Mouse (Mus musculus) pancreas, adult 10 weeks (tissue): ENCODE data around the gene Grin1. TPM values are rescaled to one million over a fixed set of nuclear protein-coding genes. Genes with fewer than 3 reads are reported as not detected.

Source experiments
- polyA plus RNA-seq: library from polyadenylated mRNA; stranded (reverse); fragments of 350-450 nt; fragmentation: Illumina TruSeq; extraction: RNeasy Lipid Tissue Mini Kit (QIAGEN cat#74804); gene quantifications from one replicate; pipeline ENCODE4 v1.2.3, GENCODE M21; 2015; ENCODE audit warnings: low read depth, low replicate concordance; ENCODE audit not compliant: insufficient read depth

Gene Grin1
- 1.8 TPM for polyA plus RNA-seq

DNA sequence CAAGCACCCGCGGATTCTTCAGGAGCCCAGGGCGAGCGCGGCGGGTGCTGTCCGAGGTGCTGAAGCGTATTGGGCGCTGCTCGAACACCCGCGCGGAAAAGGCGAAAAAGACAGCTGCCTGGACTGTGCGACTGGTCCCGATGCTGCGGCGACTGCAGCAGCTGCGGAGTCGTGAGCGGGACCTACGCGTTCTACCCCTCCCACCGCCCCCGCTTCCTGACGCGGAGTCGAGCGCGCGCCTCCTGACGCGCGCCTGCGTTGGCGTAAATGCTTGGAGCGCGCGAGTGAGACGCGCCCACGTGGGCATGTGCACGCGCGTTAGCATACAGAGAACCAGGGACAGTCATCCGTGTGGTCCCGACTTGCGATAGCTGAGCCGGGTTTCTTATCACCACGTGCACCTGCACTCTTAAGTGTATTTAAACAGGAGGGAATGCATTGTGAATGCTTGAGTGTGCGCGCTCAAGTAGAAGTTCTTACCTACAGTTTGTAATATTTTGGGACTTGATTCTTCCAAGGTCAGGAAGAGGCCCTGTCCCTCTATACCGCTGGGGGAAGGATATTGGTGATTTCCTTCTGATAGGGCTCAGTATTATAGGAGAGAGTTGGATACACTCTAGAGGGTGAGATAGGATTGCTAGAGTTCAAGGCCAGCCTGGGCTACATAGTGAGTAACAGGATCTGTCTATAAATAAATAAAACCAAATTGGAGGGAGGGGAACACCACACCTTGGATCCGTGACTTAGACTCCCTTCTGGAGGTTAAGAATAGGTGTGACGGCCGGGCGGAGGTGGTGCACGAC is at the start of gene Grin1:
Grin1 (minus strand) TSS at position 217 of the 803 bp plus-strand sequence.

DNA sequence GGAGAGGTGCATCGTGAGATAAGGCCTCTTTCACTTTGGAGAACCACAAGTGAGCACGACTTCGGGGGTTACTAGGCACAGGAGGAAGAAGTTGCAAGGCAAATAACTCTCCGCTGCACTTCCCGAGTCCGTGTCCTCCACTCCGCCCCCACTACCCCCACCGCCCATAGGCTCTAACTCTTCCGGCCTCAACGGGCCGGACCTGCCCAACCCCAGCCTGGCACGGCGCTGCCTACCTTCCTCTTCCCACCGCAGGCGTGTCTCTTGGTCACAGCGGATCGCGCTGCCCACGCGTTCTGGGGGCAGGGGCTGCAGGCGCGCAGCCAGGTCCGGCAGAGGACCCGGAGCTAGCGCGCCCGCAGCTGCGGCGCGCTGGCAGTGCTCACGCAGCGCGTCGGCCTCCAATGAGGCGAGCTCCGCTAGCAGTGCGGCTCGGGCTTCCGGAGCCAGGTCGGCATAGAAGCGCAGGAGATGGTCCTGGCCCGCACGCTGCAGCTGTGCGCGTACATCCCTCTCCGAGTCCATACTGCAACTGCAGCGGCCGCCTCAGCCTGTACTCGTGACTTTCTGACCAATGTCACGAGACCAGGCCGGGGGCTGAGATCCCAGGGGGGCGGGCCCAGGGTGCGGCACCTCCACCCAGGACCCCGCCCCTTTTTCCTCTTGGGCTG is 46.2 kb upstream of the Grin1 start, which contains the start of gene Uap1l1:
Uap1l1 (minus strand) TSS at position 592 of the 671 bp plus-strand sequence.

DNA sequence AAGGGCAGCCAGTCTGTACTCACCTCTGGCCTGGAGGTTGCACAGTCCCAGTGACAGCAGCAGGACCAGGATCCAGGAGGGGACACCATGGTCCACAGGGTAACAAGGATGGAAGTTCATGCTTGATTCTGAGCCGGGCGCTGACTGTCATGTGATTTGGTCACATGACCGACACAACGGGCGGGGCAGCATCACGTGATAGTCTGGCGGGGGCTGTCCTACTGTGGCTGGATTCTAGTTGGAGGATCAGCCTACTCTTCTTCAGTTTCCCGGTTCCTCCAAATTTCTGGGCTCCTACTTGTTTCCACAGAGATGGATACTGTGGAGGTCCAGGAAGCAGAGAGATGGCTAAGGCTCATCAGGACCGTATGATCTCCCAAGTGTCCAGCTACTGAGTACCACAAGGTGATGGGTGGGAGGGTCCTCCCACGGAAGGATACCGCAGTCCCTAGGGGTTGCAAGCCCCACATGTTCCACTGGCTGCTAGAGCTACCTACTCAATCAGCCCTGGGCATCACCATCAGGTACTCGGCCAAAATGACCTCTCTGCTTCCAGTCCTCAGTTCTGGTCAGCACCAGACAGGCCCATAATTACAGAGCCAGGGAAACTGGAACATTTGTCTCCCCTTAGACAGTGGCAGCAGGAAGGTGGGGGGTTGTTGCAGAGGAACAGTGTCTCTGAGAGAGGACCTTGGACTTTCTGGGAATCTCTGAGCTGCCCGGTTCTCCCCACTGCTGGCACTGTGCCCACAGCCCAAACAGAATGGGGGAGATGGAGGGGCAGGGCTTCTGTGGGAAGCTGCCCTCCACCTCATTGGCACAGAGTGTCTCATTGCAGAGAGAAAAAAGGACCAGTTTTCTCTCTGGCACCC is 37.5 kb upstream of the Grin1 start, which contains the start of gene Dpp7:
Dpp7 (minus strand) TSS at position 152 of the 872 bp plus-strand sequence.

DNA sequence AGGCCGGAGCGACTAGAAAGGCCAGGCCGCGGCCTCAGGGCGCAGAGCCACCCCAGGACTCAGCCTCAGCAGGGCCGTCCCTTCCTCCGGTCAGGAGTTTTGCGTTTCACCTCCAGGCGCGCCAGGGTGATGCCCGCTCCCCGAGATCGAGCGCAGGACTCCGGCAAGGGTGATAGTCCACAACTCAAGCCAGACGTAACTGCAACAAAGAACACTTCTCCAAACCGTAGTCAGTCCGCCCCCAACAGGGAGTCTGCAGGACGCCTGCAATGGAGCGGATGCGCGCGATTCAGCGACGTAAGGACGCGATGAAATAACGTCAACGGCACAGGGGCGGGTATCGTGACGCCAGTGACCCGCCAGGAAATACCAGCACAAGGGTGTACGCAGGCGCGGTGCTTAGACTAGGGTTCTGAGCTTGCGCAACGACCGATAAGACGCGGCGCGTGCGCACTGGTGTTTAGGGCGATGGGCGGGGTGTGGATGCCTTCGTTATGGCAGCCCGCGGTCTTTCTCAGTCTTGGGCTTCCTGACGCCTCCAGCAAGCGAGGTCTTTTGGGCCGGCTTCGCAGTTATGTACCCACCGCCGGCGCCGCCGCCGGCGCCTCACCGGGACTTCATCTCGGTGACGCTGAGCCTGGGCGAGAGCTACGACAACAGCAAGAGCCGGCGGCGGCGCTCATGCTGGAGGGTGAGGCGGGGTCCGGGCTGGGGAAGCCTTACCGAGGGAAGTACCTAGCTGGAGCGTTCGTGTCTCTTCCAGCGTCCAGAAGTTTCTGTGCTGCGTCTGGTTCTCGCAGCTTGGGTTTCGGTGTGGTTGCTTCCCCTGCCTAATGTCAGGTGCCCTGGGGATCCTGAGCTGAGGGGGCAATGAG is 13.5 kb upstream of the Grin1 start, which contains the start of gene Man1b1:
Man1b1 (plus strand) TSS at position 53 of the 875 bp plus-strand sequence.

DNA sequence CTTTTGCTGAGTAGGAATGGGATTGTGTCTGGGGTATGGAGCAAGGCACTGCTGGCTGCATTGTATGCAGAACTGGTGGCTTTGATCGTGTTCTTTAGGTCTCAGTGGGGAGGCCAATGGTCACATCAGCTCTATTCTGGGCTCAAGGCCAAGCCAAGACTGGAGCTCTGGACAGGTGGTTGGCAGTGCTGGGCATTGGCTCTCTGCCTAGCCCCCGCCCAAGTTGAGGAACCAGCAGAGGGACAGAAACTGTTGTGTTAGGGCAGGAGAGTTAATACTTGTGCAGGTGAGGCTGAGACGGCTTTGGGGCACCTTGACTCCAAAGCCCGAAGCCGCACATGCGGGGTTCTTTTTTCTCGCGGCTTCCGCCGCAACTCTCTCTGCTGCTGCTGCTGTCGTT is 29.3 kb downstream of the Grin1 start, which contains the start of gene Lrrc26:
Lrrc26 (plus strand) TSS at position 265 of the 400 bp plus-strand sequence.

DNA sequence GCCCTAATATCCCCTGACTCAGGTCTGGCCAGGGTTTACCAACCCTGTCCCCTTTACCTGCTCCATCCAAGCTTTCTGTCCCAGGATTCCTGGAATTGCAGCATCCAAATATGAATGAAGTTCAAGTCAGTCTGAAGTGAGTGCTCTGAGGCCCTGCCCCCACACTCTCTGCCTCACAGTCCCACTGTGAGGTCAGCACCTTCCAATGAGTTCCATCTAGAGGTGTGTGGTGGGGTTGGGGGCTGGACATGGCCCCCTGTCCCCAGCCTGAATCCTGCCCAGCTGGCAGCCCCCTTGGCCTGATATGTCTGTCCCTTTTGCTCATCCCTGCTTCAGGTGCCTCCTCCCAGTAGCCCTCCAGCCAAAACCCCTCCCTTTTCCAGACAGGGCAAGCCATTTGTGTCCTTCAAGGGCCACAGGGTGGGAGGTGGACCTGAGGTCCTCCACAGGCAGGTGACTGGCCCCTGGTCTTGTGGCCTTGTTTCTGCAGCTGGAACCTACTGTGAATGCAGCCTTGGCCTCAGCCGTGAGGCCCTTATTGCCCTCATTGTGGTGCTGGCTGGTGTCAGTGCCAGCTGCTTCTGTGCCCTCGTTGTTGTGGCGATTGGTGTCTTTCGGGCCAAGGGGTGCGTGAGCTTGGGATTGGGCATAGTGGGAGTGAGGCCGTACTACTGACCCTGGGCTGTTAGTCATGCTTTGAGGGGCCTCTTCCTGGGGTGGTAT is 30.9 kb downstream of the Grin1 start, which contains the start of gene Tmem210:
Tmem210 (plus strand) TSS at position 219 of the 723 bp plus-strand sequence.

DNA sequence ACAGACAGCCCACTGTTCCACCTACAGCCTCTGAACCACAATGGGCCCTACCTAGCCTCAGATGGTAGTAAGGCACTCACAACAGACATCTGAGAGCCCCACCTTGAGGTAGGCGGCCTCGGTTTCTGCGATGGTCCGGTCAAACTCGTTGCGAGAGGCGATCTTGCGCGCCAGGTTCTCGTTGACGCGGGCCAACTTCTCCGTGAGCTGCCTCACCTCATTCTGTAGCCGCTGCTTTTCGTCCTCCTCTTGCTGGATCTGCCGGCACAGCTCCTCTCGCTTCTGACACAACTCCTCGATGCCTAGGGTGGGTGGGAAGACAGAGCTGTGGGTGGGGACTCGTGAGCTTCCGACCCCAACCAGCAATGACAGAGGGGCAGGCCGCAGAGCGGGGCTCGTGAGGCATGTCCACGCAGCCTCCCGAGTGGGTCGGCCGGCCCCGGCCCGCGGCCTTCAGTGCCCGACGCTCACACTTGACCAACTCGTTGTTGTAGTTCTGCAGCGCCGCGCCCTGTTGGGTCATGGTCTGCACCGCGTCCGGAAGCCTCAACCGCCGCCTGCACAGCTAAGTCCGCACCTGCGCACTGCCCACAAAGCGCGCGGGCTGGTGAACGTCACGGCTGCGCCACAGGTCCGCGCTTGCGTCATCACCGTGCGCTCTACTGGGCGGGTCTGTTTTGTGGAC is 47.0 kb downstream of the Grin1 start, which contains the start of the genes Ssna1 and Anapc2:
Ssna1 (minus strand) TSS at position 612 of the 685 bp plus-strand sequence.
Anapc2 (plus strand) TSS at position 652 of the 685 bp plus-strand sequence.

DNA sequence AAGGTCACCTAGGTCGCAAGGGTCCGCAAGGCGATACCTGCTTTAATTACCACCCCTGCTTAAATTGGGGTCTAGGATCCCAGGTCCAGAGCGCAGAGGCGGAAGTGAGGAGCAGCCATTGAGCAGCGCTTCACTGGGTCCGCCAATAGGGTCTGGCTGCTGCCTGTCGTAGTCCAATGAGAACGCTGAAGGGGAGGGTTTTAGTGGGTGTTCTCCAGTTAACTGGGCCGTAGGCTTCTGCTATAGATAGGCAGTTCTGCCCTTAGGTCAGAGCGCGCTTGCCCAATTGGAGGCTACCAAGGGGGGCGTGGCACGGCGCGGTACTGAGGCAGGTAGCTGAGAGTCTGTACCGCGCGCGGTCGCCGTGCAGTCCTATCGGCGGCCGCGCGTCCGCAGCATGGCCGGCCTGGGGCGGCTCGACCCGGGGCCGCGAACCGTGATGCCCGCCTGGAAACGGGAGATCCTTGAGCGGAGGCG is 56.7 kb downstream of the Grin1 start, which contains the start of gene Tprn:
Tprn (plus strand) TSS at position 328 of the 477 bp plus-strand sequence.

DNA sequence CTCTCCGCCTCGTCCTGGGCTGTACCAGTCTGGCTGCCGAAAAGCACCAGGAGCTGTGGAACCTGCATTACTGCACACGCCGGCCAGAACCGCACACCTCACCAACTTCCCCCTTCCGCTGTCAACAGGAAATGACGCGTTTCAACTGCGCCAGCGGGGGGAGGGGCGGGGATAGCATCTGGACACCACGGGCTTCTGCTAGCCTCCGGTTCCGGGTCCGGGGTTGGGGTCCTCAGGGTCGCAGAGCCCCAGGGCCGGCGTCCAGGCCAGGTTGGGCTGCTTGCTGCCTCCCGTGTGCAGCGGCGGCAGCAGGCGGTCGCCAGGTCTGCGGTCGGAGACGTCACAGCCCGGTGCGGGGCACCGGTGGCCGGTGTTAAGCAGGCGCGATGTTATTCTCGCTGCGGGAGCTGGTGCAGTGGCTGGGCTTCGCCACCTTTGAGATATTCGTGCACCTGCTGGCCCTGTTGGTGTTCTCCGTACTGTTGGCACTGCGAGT is 63.7 kb downstream of the Grin1 start, which contains the start of gene Tmem203:
Tmem203 (plus strand) TSS at position 156 of the 496 bp plus-strand sequence.

DNA sequence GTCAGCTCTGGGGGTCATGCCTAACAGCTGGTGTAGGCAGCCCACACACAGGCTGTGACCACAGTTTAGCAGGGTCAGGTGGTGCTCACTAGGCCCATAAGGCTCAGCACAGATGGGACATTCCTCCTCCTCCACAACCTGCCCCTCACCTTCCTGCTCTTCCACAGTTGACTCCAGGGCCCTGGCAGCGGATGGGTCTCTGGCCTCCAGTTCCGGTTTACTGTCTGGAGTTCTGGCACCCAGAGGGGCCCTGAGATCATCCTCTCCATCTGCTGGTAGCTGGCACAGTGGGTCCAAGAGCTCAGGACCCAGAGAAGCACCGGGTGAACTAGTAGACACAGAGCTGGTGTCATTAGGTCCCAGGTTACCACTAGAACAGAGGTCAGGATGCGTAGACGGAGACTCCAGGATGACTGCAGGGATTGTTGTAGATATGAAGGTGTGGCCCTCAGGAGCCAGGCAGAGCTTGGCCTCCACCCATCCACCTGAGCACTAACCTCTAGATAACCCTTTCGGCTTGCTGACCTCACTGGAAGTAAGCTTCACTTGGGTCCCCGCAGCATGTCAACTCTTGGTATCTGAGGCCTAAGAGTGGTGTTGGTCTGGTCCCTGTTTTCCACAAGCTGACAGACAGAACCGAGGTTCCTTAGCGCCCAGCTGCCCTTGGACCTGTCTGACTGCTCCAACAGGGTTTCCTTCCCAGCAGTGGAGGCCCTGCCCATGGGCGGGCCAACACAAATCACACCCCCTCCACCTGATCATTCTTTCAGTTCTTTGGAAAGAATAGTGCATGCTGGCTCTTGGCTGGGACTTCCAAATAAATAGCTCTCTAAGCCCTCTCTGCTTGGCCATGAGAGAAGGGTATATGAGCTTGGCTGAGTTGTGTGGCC is 72.6 kb downstream of the Grin1 start, which contains the start of gene AL732309.1:
AL732309.1 (minus strand) TSS at position 681 of the 890 bp plus-strand sequence.

DNA sequence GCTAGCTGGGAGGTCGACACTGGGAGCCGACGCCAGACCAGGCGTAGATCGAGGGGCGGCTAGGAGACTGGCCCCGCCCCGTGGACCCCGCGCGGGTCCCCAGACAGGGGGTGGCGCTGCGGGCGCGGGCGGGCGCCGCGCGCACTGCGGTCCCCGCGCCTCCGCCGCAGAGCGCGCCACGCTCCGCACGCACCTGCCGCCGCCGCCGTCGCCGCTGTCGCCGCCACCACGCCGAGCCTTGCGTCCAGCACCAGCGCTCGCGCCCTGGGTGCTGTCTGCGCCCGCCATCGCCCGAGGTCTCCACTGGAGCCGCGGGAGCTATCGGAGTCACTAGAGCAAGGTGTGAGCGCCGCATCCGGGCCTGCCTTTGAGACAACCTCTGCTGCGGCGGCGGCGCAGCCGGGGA is 76.9 kb downstream of the Grin1 start, which contains the start of the genes Rnf208 and Cysrt1:
Rnf208 (plus strand) TSS at position 155 of the 406 bp plus-strand sequence.
Cysrt1 (minus strand) TSS at position 352 of the 406 bp plus-strand sequence.

Other genes starting within 250 kb of the Grin1 start
- gene Entpd8, start 238.9 kb downstream of the Grin1 start, polyA plus RNA-seq = not detected
- not detected for gene Noxa1, start 224.0 kb downstream of the Grin1 start, polyA plus RNA-seq
- gene Nrarp, start 138.4 kb downstream of the Grin1 start, polyA plus RNA-seq = 5.7 TPM
- 4.7 TPM for gene Tor4a, start 122.3 kb downstream of the Grin1 start, polyA plus RNA-seq
- gene Nelfb, start 107.7 kb downstream of the Grin1 start, polyA plus RNA-seq = 17.7 TPM
- not detected for gene Stpg3, start 104.5 kb downstream of the Grin1 start, polyA plus RNA-seq
- not detected for gene Fam166a, start 100.4 kb downstream of the Grin1 start, polyA plus RNA-seq
- gene Tubb4b, start 94.5 kb downstream of the Grin1 start, polyA plus RNA-seq = 52.2 TPM
- not detected for gene Slc34a3, start 84.8 kb downstream of the Grin1 start, polyA plus RNA-seq
- not detected for gene Rnf224, start 82.4 kb downstream of the Grin1 start, polyA plus RNA-seq
- gene Rnf208, start 76.9 kb downstream of the Grin1 start, polyA plus RNA-seq = 2.2 TPM
- not detected for gene Cysrt1, start 76.7 kb downstream of the Grin1 start, polyA plus RNA-seq
- 8.3 TPM for gene AL732309.1, start 72.3 kb downstream of the Grin1 start, polyA plus RNA-seq
- gene Tmem203, start 63.7 kb downstream of the Grin1 start, polyA plus RNA-seq = 6.4 TPM
- 1.3 TPM for gene Tprn, start 56.6 kb downstream of the Grin1 start, polyA plus RNA-seq
- gene Ssna1, start 46.7 kb downstream of the Grin1 start, polyA plus RNA-seq = 14.8 TPM
- 14.2 TPM for gene Anapc2, start 46.7 kb downstream of the Grin1 start, polyA plus RNA-seq
- gene Tmem210, start 31.0 kb downstream of the Grin1 start, polyA plus RNA-seq = not detected
- not detected for gene Lrrc26, start 29.3 kb downstream of the Grin1 start, polyA plus RNA-seq
- gene Man1b1, start 13.2 kb upstream of the Grin1 start, polyA plus RNA-seq = 12.2 TPM
- 24.6 TPM for gene Dpp7, start 37.2 kb upstream of the Grin1 start, polyA plus RNA-seq
- gene Uap1l1, start 46.5 kb upstream of the Grin1 start, polyA plus RNA-seq = 18.7 TPM
- gene Sapcd2, start 53.1 kb upstream of the Grin1 start, polyA plus RNA-seq = not detected
- 16.2 TPM for gene Entpd2, start 76.7 kb upstream of the Grin1 start, polyA plus RNA-seq
- 96.2 TPM for gene Npdc1, start 80.2 kb upstream of the Grin1 start, polyA plus RNA-seq
- gene Fut7, start 104.1 kb upstream of the Grin1 start, polyA plus RNA-seq = not detected
- 12.8 TPM for gene Abca2, start 109.5 kb upstream of the Grin1 start, polyA plus RNA-seq
- gene Clic3, start 137.7 kb upstream of the Grin1 start, polyA plus RNA-seq = not detected
- gene Paxx, start 141.9 kb upstream of the Grin1 start, polyA plus RNA-seq = 43.3 TPM
- gene Ptgds, start 150.9 kb upstream of the Grin1 start, polyA plus RNA-seq = 2.9 TPM
- gene Lcn12, start 174.7 kb upstream of the Grin1 start, polyA plus RNA-seq = not detected
- 26.2 TPM for gene Fbxw5, start 181.6 kb upstream of the Grin1 start, polyA plus RNA-seq
- 1.0 TPM for gene C8g, start 182.5 kb upstream of the Grin1 start, polyA plus RNA-seq
- gene Traf2, start 227.8 kb upstream of the Grin1 start, polyA plus RNA-seq = 5.1 TPM
- gene Edf1, start 238.7 kb upstream of the Grin1 start, polyA plus RNA-seq = 66.9 TPM